Comparison of ENCODE assay signal across 8 mouse cellular contexts in genomic region chr6:50808811-50809668, GRCm38 (mm10).
DNase-seq lines count a peak whose midpoint lies in the region; ATAC-seq and TF ChIP-seq lines count a peak whose summit lies in the region.
"Had no signal": no experiment of that assay in that cellular context is flagged by ENCODE, and none has a peak within 500 bp of the region (broad histone marks: within the 10 kb centered on the region; RNA-seq: fewer than 3 reads in every experiment).

No protein-coding gene starts in this region.

- TF ChIP-seq CTCF in lung, embryonic 14.5 days (IDR thresholded peaks at IDR 0.05; ENCODE audit: low read depth) = no peak

- peak overlapping the region; percentile 50 for H3K27ac ChIP-seq in lung, embryonic 14.5 days (ENCODE audit: low read depth)
- 0 out of 2 replicates have a peak overlapping the region, but pooled peaks have one; percentile 46 for H3K27ac ChIP-seq in hindbrain, embryonic 12.5 days
- H3K27ac ChIP-seq in midbrain, embryonic 14.5 days (replicated peaks; ENCODE audit: low read depth, low read length) = peak overlapping the region; percentile 26; the same call in 1 of the 2 replicates
- H3K27ac ChIP-seq: liver, embryonic 13.5 days had no signal

- no peaks in the 10 kb centered on the region for H3K36me3 ChIP-seq in lung, embryonic 14.5 days (ENCODE audit: insufficient read depth)
- no peaks in the 10 kb centered on the region for H3K36me3 ChIP-seq in hindbrain, embryonic 12.5 days
- no peaks in the 10 kb centered on the region for H3K36me3 ChIP-seq in midbrain, embryonic 14.5 days (ENCODE audit: control insufficient read depth, insufficient read depth, low read length)
- H3K36me3 ChIP-seq: liver, embryonic 13.5 days had no signal

- H3K4me1 ChIP-seq in lung, embryonic 14.5 days (ENCODE audit: insufficient read depth) = peaks cover 10% of the 10 kb centered on the region
- peaks cover 30% of the 10 kb centered on the region for H3K4me1 ChIP-seq in hindbrain, embryonic 12.5 days
- H3K4me1 ChIP-seq in midbrain, embryonic 14.5 days (ENCODE audit: control insufficient read depth, insufficient read depth, low read length) = peaks cover 21% of the 10 kb centered on the region; the same call in 1 of the 2 replicates

- 20% methylated on average over 24 of the region's 24 CpGs for WGBS in lung, embryonic 14.5 days
- 51% methylated on average over 24 of the region's 24 CpGs for WGBS in hindbrain, embryonic 12.5 days
- WGBS in midbrain, embryonic 14.5 days = 35% methylated on average over 24 of the region's 24 CpGs

- H3K27me3 ChIP-seq in lung, embryonic 14.5 days (ENCODE audit: insufficient read depth, low read length) = no peaks in the 10 kb centered on the region
- H3K27me3 ChIP-seq in hindbrain, embryonic 12.5 days = no peaks in the 10 kb centered on the region
- no peaks in the 10 kb centered on the region for H3K27me3 ChIP-seq in midbrain, embryonic 14.5 days (ENCODE audit: control insufficient read depth, insufficient read depth, low read length)
- H3K27me3 ChIP-seq: liver, embryonic 13.5 days had no signal

- no peak for ATAC-seq in lung, embryonic 14.5 days (ENCODE audit: insufficient read depth)
- no peak for ATAC-seq in hindbrain, embryonic 12.5 days (ENCODE audit: low FRiP score)
- no peak for ATAC-seq in midbrain, embryonic 14.5 days (ENCODE audit: low FRiP score, low TSS enrichment)

- no peaks in the 10 kb centered on the region for H3K9me3 ChIP-seq in lung, embryonic 14.5 days (ENCODE audit: low read depth, low read length)
- H3K9me3 ChIP-seq in hindbrain, embryonic 12.5 days (replicated peaks) = no peaks in the 10 kb centered on the region
- no peaks in the 10 kb centered on the region for H3K9me3 ChIP-seq in midbrain, embryonic 14.5 days (ENCODE audit: control insufficient read depth, low read length)
- H3K9me3 ChIP-seq: liver, embryonic 13.5 days had no signal

- peak; percentile 19 for DNase-seq in lung, embryonic 14.5 days
- DNase-seq in lung, adult 18-20 months = no peak
- peak; percentile 49 for DNase-seq in kidney, adult 9 months
- DNase-seq in midbrain, embryonic 14.5 days = no peak
- no peak for DNase-seq in left cerebral cortex, postnatal 25 days (ENCODE audit: low spot score in 2 of 2)
- no peak for DNase-seq in adrenal gland, postnatal 14 days

- intact Hi-C loops in left cerebral cortex, postnatal 25 days (cut with DNase I) = loop anchor here (1.0 kb wide), 2 partner anchors 128 to 359 kb away; no protein-coding TSS in a partner anchor

- peak overlapping the region; percentile 7 for H3K4me2 ChIP-seq in lung, embryonic 14.5 days
- H3K4me2 ChIP-seq in hindbrain, embryonic 12.5 days (replicated peaks) = no peak overlapping the region
- no peak overlapping the region for H3K4me2 ChIP-seq in midbrain, embryonic 14.5 days (ENCODE audit: low read length)
- H3K4me2 ChIP-seq: liver, embryonic 13.5 days had no signal

- no peak overlapping the region for H3K9ac ChIP-seq in lung, embryonic 14.5 days
- H3K9ac ChIP-seq in hindbrain, embryonic 12.5 days = 0 out of 2 replicates have a peak overlapping the region, but pooled peaks have one; percentile 1
- H3K9ac ChIP-seq in midbrain, embryonic 14.5 days (replicated peaks; ENCODE audit: low read length) = no peak overlapping the region
- H3K9ac ChIP-seq: liver, embryonic 13.5 days had no signal

- H3K4me3 ChIP-seq in lung, embryonic 14.5 days (ENCODE audit: low read depth, low read length) = no peak overlapping the region
- H3K4me3 ChIP-seq in hindbrain, embryonic 12.5 days = no peak overlapping the region
- no peak overlapping the region for H3K4me3 ChIP-seq in midbrain, embryonic 14.5 days (replicated peaks; ENCODE audit: low read depth, low read length)
- H3K4me3 ChIP-seq: liver, embryonic 13.5 days had no signal

Comparison
In these comparisons a context has a peak if more than half of its experiments do, and no peak if none do; other contexts are left out.
1. DNase-seq: peak in lung, embryonic 14.5 days (single experiment) and kidney, adult 9 months (single experiment); none in lung, adult 18-20 months (0 of 2), midbrain, embryonic 14.5 days (single experiment), left cerebral cortex, postnatal 25 days (0 of 2) and adrenal gland, postnatal 14 days (single experiment).
2. Peak in every context shown above with its lines, with median percentiles within 50 percentile points of each other: H3K27ac ChIP-seq.